Mouse (Mus musculus): ENCODE measurements around the gene Wscd2. TPM values are rescaled to one million over a fixed set of nuclear protein-coding genes. Genes with fewer than 3 reads are reported as not detected.

The Wscd2 gene
- polyA plus RNA-seq, 1 experiment from 2014 or later: 6.2 TPM

DNA sequence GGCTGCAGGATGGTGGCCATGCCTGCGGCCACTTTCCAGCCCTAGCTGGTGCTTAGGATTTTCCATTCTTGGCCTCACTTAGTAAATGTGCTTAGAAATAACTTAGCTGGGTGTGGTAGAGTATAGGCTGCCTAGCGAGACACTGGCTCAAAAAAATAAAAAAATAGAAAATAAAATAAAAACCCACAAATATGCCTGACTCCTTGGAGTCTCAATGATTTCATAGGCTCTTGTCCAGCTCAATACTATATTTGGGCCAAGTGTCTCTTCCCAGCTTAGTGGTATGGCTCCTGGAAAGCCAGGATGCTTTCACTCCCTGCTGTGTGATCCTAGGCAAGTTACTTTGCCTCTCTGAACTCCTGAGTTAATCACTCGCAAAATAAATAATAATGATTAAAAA is 139.1 kb downstream of the Wscd2 start:
- ATAC-seq (ENCODE audit: insufficient read depth, low FRiP score): no peak
- H3K9me3 ChIP-seq (replicated peaks; ENCODE audit: control insufficient read depth, low read length): no peaks in the 10 kb centered on the region
- no peak overlapping the region for H3K27ac ChIP-seq (ENCODE audit: low read length)
- peaks cover 20% of the 10 kb centered on the region for H3K4me1 ChIP-seq (ENCODE audit: control insufficient read depth, insufficient read depth, low read length)
- no peak overlapping the region for H3K9ac ChIP-seq (ENCODE audit: low read length)
- WGBS: 75% methylated on average over 3 of the region's 3 CpGs
- H3K4me2 ChIP-seq (ENCODE audit: low read depth, low read length): no peak overlapping the region
- no peaks in the 10 kb centered on the region for H3K36me3 ChIP-seq (ENCODE audit: control insufficient read depth, insufficient read depth, low read length)
- no peaks in the 10 kb centered on the region for H3K27me3 ChIP-seq (ENCODE audit: control insufficient read depth, insufficient read depth, low read length)
- H3K4me3 ChIP-seq (replicated peaks; ENCODE audit: low read length): no peak overlapping the region

DNA sequence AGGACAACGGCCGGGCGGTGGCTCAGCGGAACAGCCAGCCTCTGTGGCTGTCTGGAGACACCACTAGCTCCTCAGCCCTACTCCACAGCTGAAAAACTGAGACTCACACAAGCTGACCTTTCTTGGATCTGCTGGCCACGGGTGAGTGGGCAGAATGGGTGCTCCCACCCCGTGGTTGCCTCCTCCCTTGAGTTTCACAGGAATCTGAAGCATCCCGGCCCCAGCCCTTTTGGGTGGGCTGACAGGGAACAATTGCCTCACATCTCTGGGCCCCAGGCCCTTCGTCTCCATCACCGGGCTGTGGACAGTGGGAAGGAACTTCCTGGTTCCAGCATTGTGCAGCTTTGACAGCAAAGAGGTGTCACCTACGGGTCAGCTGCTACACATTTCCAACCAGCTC is 140.0 kb downstream of the Wscd2 start:
- H3K4me1 ChIP-seq (ENCODE audit: control insufficient read depth, insufficient read depth, low read length): peaks cover 20% of the 10 kb centered on the region
- 58% methylated on average over 10 of the region's 10 CpGs for WGBS
- no peak overlapping the region for H3K27ac ChIP-seq (ENCODE audit: low read length)
- no peak overlapping the region for H3K4me3 ChIP-seq (replicated peaks; ENCODE audit: low read length)
- no peaks in the 10 kb centered on the region for H3K9me3 ChIP-seq (replicated peaks; ENCODE audit: control insufficient read depth, low read length)
- H3K9ac ChIP-seq (ENCODE audit: low read length): no peak overlapping the region
- H3K27me3 ChIP-seq (ENCODE audit: control insufficient read depth, insufficient read depth, low read length): no peaks in the 10 kb centered on the region
- no peak overlapping the region for H3K4me2 ChIP-seq (ENCODE audit: low read depth, low read length)
- no peaks in the 10 kb centered on the region for H3K36me3 ChIP-seq (ENCODE audit: control insufficient read depth, insufficient read depth, low read length)
- ATAC-seq (ENCODE audit: insufficient read depth, low FRiP score): no peak

DNA sequence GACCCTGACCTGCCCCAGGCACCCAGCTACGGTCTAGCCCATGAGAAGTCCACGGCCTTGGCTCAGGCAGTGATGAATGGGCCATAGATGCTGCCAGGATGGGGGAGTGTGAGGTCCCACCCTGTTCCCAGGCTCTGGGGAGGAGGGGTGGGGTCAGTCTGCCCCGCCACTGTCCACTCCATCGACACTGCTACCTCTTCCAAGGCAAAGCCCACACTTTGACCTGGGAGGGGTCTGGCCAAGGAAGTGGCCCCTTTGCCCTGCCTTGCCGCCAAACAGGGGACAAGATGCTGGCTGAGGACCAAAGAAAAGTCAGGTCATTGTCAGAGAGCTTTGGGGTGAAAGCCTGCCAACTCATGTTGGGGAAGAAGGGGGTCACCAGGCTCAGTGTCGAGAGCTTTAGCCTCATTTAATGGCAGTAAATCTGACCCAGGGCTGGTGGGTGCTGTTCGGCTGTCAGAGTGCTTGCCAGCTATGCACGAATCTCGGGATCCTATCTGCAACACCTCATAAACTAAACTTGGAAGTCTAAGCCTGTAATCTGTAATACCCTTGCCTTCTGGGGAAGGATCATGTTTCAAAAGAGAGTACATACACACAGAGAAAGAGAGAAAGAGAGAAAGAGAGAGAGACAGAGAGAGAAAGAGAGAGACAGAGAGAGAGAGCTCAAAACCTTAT is 143.0 kb downstream of the Wscd2 start:
- WGBS: 23% methylated on average over 9 of the region's 9 CpGs
- Histone ChIP-seq H3K9ac (ENCODE audit: low read length) (no peak overlapping the region), H3K4me3 (replicated peaks; ENCODE audit: low read length) (no peak overlapping the region), H3K27me3 (ENCODE audit: control insufficient read depth, insufficient read depth, low read length) (no peaks in the 10 kb centered on the region), H3K9me3 (replicated peaks; ENCODE audit: control insufficient read depth, low read length) (no peaks in the 10 kb centered on the region), H3K4me2 (ENCODE audit: low read depth, low read length) (no peak overlapping the region), H3K4me1 (ENCODE audit: control insufficient read depth, insufficient read depth, low read length) (peaks cover 11% of the 10 kb centered on the region), H3K27ac (ENCODE audit: low read length) (no peak overlapping the region), H3K36me3 (ENCODE audit: control insufficient read depth, insufficient read depth, low read length) (no peaks in the 10 kb centered on the region)
- no peak for ATAC-seq (ENCODE audit: insufficient read depth, low FRiP score)

DNA sequence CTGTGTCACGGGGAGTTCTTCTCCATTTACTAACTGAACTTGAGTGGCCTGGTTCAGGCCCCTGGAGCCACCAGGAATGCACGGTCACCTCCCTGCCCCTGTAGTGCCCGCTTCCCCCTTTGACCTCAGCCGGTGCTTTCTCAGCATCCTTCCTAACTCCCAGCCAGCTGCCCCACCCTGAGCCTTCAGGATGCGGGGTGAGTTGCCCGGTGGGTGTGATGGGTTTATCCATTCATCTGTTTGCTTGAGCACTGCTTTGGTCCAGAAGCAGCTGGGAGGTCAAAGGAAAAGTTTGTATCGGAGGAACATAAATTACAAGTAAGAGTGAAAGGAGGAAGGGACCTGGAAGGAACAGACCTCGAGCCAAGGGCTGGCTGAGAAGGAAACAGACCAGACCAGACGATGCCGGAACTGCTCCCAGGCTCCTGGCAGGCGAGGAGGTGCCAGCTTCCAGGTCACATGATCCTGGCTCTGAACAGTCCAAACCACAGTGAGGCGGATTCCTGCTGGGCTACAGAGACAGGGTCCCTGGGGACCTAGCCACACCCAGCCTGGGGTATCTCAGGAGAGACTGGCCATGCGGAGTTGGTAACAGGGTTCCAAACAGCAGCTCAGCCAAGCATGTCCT is 144.0 kb downstream of the Wscd2 start:
- WGBS: 35% methylated on average over 13 of the region's 13 CpGs
- Histone ChIP-seq H3K4me2 (ENCODE audit: low read depth, low read length) (no peak overlapping the region), H3K4me3 (replicated peaks; ENCODE audit: low read length) (no peak overlapping the region), H3K27ac (ENCODE audit: low read length) (no peak overlapping the region), H3K27me3 (ENCODE audit: control insufficient read depth, insufficient read depth, low read length) (no peaks in the 10 kb centered on the region), H3K9me3 (replicated peaks; ENCODE audit: control insufficient read depth, low read length) (no peaks in the 10 kb centered on the region), H3K36me3 (ENCODE audit: control insufficient read depth, insufficient read depth, low read length) (no peaks in the 10 kb centered on the region), H3K4me1 (ENCODE audit: control insufficient read depth, insufficient read depth, low read length) (peaks cover 5% of the 10 kb centered on the region; the same call in 1 of the 2 replicates), H3K9ac (ENCODE audit: low read length) (no peak overlapping the region)
- no peak for ATAC-seq (ENCODE audit: insufficient read depth, low FRiP score)

DNA sequence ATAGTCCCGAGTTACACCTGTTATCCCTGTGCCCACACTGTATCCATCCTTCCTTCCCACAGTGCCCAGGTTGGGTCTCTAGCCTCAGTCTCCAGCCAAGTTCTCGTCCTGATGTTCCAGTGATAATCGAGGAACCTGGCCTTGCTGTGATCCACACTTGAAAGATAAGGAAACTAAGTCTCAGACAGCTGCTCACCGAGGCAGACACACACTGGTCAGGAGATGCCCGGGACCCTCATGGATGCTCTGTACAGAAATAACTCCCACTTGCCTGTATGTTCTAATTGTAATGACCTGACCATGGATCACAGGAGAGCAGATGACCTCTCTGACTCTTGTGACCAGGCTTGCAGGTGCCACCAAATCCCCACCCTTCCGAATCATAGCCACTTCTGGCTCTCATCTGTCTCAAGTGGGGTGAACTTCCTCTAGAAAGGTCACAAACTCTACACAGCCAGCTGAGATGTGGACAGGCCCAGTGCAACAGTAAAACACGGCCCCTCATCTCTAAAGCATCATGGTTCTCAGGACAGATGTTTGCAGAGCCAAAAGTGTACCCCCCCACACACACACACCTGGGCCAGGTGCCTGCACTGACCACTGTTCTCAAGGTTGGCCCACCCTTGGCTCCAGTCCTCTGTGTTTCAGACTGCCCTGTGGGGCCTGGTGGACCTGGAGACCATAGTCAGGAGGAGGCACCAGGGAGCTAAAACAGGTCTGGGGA is 144.9 kb downstream of the Wscd2 start:
- Histone ChIP-seq H3K27me3 (ENCODE audit: control insufficient read depth, insufficient read depth, low read length) (no peaks in the 10 kb centered on the region), H3K4me3 (replicated peaks; ENCODE audit: low read length) (no peak overlapping the region), H3K27ac (ENCODE audit: low read length) (no peak overlapping the region), H3K4me2 (ENCODE audit: low read depth, low read length) (no peak overlapping the region), H3K4me1 (ENCODE audit: control insufficient read depth, insufficient read depth, low read length) (peaks cover 5% of the 10 kb centered on the region; the same call in 1 of the 2 replicates), H3K36me3 (ENCODE audit: control insufficient read depth, insufficient read depth, low read length) (no peaks in the 10 kb centered on the region), H3K9ac (ENCODE audit: low read length) (no peak overlapping the region), H3K9me3 (replicated peaks; ENCODE audit: control insufficient read depth, low read length) (no peaks in the 10 kb centered on the region)
- no peak for ATAC-seq (ENCODE audit: insufficient read depth, low FRiP score)
- 77% methylated on average over 7 of the region's 7 CpGs for WGBS

DNA sequence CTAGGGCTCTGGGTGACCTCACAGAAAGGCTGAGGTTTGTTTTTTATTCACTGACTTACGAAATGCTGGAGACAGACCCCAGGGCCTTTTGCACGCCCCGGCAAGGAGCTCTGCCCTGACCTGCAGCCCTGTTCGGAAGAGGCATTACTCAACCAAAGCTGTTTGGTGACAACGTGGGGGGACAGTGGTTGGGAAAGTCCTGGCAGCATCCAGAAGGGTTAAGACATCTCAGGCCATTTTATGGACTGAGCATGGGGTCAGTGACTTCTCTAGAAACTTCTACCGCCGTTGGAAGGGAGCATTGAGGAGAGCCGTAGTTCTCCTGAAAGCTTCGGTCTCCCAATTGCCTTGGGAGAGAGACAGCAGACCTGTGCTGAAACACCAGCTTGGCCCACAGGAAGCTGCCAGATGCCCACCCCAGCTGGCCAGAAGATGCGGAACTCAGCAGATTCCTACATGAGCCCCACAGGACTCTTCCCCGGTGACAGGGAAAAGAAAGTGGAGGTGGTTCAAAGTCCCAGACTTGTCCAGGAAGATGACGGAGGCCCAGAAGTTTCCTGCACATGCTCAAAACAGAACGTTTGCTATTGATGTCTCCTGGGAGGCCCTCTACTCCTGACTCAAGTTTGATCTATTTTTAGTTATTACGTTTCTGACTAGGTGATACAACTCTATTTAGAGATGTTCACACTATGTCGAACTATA is 145.9 kb downstream of the Wscd2 start:
- Histone ChIP-seq H3K4me3 (replicated peaks; ENCODE audit: low read length) (no peak overlapping the region), H3K36me3 (ENCODE audit: control insufficient read depth, insufficient read depth, low read length) (no peaks in the 10 kb centered on the region), H3K4me1 (ENCODE audit: control insufficient read depth, insufficient read depth, low read length) (peaks cover 5% of the 10 kb centered on the region; the same call in 1 of the 2 replicates), H3K27me3 (ENCODE audit: control insufficient read depth, insufficient read depth, low read length) (no peaks in the 10 kb centered on the region), H3K9me3 (replicated peaks; ENCODE audit: control insufficient read depth, low read length) (no peaks in the 10 kb centered on the region), H3K9ac (ENCODE audit: low read length) (no peak overlapping the region), H3K4me2 (ENCODE audit: low read depth, low read length) (no peak overlapping the region), H3K27ac (ENCODE audit: low read length) (no peak overlapping the region)
- ATAC-seq (ENCODE audit: insufficient read depth, low FRiP score): no peak
- 74% methylated on average over 15 of the region's 15 CpGs for WGBS

DNA sequence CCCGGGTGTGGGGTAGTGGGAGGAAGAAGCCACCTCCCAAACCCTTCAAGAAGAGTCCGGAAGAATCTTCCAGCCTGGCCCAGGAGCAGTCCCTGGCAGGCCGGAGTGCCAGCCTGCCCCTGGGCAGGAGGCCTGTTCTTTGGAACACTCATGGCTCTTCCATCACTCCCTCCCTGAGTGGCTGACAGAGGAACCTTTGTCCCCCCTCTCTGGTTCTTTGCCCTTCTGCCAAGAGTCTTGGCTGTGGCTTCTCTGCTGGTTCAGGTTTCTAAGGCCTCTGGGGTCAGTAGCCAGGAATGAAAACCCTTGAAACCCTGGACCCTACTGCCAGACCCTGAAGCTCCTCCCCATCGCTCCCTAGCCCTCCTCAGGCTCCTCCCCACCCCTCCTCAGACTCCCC is 147.5 kb downstream of the Wscd2 start:
- H3K9me3 ChIP-seq (replicated peaks; ENCODE audit: control insufficient read depth, low read length): no peaks in the 10 kb centered on the region

DNA sequence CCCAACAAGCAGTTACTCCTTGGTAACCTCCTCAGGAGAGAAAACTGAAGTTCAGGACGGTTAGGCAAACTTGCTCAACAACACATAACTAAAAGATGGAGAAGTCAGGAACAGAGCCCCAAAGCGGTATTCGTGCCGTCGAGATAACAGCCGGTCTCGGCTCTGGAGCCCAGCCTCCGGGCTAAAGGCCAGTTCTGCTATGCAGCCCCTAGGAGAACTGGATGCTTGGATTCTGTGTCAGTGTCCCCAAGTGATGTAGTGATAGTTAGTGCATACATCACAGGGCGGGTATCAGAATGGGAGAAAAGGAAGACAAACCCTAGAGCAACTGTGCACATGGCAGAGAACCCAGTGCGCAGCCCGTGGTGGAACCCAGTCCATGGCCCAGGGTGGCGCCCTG is 147.9 kb downstream of the Wscd2 start:
- Histone ChIP-seq H3K4me1 (ENCODE audit: control insufficient read depth, insufficient read depth, low read length) (peaks cover under 1% of the 10 kb centered on the region; the same call in 1 of the 2 replicates), H3K27ac (ENCODE audit: low read length) (no peak overlapping the region), H3K27me3 (ENCODE audit: control insufficient read depth, insufficient read depth, low read length) (no peaks in the 10 kb centered on the region), H3K4me3 (replicated peaks; ENCODE audit: low read length) (no peak overlapping the region), H3K9ac (ENCODE audit: low read length) (no peak overlapping the region), H3K4me2 (ENCODE audit: low read depth, low read length) (no peak overlapping the region), H3K36me3 (ENCODE audit: control insufficient read depth, insufficient read depth, low read length) (no peaks in the 10 kb centered on the region), H3K9me3 (replicated peaks; ENCODE audit: control insufficient read depth, low read length) (no peaks in the 10 kb centered on the region)
- 74% methylated on average over 12 of the region's 12 CpGs for WGBS
- ATAC-seq (ENCODE audit: insufficient read depth, low FRiP score): no peak

More for the DNA sequence above, 147.5 kb downstream of the Wscd2 start:
- no peak overlapping the region for H3K27ac ChIP-seq (ENCODE audit: low read length)
- H3K27me3 ChIP-seq (ENCODE audit: control insufficient read depth, insufficient read depth, low read length): no peaks in the 10 kb centered on the region
- peaks cover 5% of the 10 kb centered on the region; the same call in 1 of the 2 replicates for H3K4me1 ChIP-seq (ENCODE audit: control insufficient read depth, insufficient read depth, low read length)
- ATAC-seq (ENCODE audit: insufficient read depth, low FRiP score): no peak
- H3K9ac ChIP-seq (ENCODE audit: low read length): no peak overlapping the region
- H3K4me2 ChIP-seq (ENCODE audit: low read depth, low read length): no peak overlapping the region
- no peak overlapping the region for H3K4me3 ChIP-seq (replicated peaks; ENCODE audit: low read length)
- H3K36me3 ChIP-seq (ENCODE audit: control insufficient read depth, insufficient read depth, low read length): no peaks in the 10 kb centered on the region
- 78% methylated on average over 4 of the region's 4 CpGs for WGBS

DNA sequence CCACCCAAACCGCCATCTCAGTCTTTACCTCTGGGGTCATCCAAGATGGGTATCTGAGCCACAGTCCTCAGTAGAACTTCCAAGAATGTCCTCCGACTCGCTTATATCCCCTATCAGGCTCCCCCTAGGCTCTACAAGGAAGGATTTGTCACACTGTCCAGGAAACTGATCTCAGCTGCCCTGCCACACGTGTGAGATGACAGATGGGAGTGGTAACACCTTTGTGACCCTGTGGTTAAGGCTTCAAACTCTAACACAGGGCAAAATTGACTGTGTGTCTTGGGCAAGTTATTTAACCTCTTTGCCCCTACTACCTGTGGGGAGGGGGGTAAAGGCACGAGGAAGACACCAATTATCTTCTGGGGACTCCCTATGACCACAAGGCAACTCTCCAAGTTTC is 149.0 kb downstream of the Wscd2 start:
- 59% methylated on average over 5 of the region's 5 CpGs for WGBS

More for the DNA sequence above, 149.0 kb downstream of the Wscd2 start:
- Histone ChIP-seq H3K27ac (ENCODE audit: low read length) (no peak overlapping the region), H3K4me2 (ENCODE audit: low read depth, low read length) (no peak overlapping the region), H3K27me3 (ENCODE audit: control insufficient read depth, insufficient read depth, low read length) (no peaks in the 10 kb centered on the region), H3K4me3 (replicated peaks; ENCODE audit: low read length) (no peak overlapping the region), H3K9ac (ENCODE audit: low read length) (no peak overlapping the region), H3K9me3 (replicated peaks; ENCODE audit: control insufficient read depth, low read length) (no peaks in the 10 kb centered on the region), H3K4me1 (ENCODE audit: control insufficient read depth, insufficient read depth, low read length) (no peaks in the 10 kb centered on the region; the same call in 1 of the 2 replicates), H3K36me3 (ENCODE audit: control insufficient read depth, insufficient read depth, low read length) (no peaks in the 10 kb centered on the region)
- no peak for ATAC-seq (ENCODE audit: insufficient read depth, low FRiP score)

All from stomach, embryonic 16.5 days (tissue).